Mouse (Mus musculus) forebrain, postnatal 0 days (tissue): ENCODE measurements around the gene Thbs4. TPM values are rescaled to one million over a fixed set of nuclear protein-coding genes. Genes with fewer than 3 reads are reported as not detected.

Source experiments
- ATAC-seq: fragments of 200-750 bp; cut with Nextera tagmentation; 2 replicates; pipeline ENCODE4 v1.8.0; 2017; ENCODE audit warnings: mild to moderate bottlenecking, moderate library complexity
- DNase-seq: peaks from one replicate; pipeline ENCODE4 v3.0.0-alpha.2; 2015
- H3K27ac ChIP-seq: fragments of 300-500 bp; sonication (generic); 2 replicates; pipeline ENCODE4 v1.5.1; 2014; ENCODE audit warnings: low read depth, mild to moderate bottlenecking, antibody characterized with exemption, low read length, moderate library complexity, mixed read lengths
- H3K27me3 ChIP-seq: fragments of 300-500 bp; sonication (generic); 2 replicates; pipeline ENCODE4 v1.6.1; 2014; ENCODE audit warnings: mild to moderate bottlenecking, low read length, mixed read lengths; ENCODE audit not compliant: insufficient read depth
- H3K36me3 ChIP-seq: fragments of 300-500 bp; sonication (generic); 2 replicates; pipeline ENCODE4 v1.6.1; 2014; ENCODE audit warnings: mild to moderate bottlenecking, moderate library complexity; ENCODE audit not compliant: insufficient read depth
- H3K4me1 ChIP-seq: fragments of 300-500 bp; sonication (generic); 2 replicates; pipeline ENCODE4 v1.6.1; 2014; ENCODE audit warnings: antibody characterized with exemption; ENCODE audit not compliant: insufficient read depth
- H3K4me2 ChIP-seq: fragments of 300-500 bp; sonication (generic); 2 replicates; pipeline ENCODE4 v1.6.1; 2014; ENCODE audit warnings: low read depth, mild to moderate bottlenecking, moderate library complexity
- H3K4me3 ChIP-seq: fragments of 300-500 bp; sonication (generic); 2 replicates; pipeline ENCODE4 v1.5.1; 2014; ENCODE audit warnings: low read depth, low read length, mixed read lengths
- H3K9ac ChIP-seq: fragments of 300-500 bp; sonication (generic); 2 replicates; pipeline ENCODE4 v1.6.1; 2014; ENCODE audit warnings: mild to moderate bottlenecking
- H3K9me3 ChIP-seq: fragments of 300-500 bp; sonication (generic); 2 replicates; pipeline ENCODE4 v1.6.1; 2016; ENCODE audit warnings: low read length
- CTCF ChIP-seq: sonication (generic); IDR thresholded peaks from 2 replicates; pipeline ENCODE4 v1.5.1; 2016; ENCODE audit warnings: antibody characterized with exemption, control low read depth, low read depth
- WGBS: fragments of 180-500 bp; shearing (Covaris S2); extraction: QIAGEN DNeasy Blood & Tissue Kit; methylation state at CpG from one replicate; pipeline ENCODE4 v1.1.7; 2014; 5-methylcytosine and 5-hydroxymethylcytosine counted together
- polyA plus RNA-seq: library from polyadenylated mRNA; unstranded; fragments of >200 nt; fragmentation: Nextera tagmentation; extraction: Ambion mirVana; gene quantifications from 2 replicates; pipeline ENCODE4 v1.2.1, GENCODE M21; 2015
- total RNA-seq: library from RNA; depleted of rRNA; stranded (reverse); fragments of >200 nt; gene quantifications from 2 replicates; pipeline ENCODE4 v1.2.3, GENCODE M21; 2014

Thbs4 gene
- total and polyA plus RNA-seq, 2 experiments from 2014 or later = 0.24 to 0.96 TPM

GRCm38 (mm10) chr13:92722389-92722788 lies 72.2 kb downstream of the Thbs4 start:
- H3K9ac ChIP-seq = no peak overlapping the region

DNA sequence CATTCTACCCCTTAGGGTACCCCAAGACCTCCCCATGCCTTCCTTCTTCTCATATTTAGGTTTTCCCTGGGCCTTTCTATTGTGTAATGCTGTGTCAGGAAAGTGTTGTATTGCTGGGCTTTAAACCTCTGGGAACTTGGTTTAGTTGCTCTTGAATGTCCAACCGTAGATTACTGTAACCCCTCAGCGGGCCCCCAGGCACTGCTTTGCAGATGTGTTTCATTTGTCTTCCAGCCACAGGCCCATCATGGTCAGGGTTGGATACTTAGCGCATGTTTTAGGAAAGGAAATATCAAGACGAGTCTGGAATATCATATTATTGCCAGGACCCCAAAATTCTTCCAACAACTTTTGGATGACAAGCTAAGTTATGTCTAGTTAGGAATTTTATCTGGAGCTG lies 73.6 kb downstream of the Thbs4 start:
- no peaks in the 10 kb centered on the region for H3K4me1 ChIP-seq
- H3K27me3 ChIP-seq = no peaks in the 10 kb centered on the region
- no peak overlapping the region for H3K4me2 ChIP-seq
- H3K4me3 ChIP-seq = no peak overlapping the region
- ATAC-seq (no peak), DNase-seq (no peak)
- no peak overlapping the region for H3K27ac ChIP-seq
- H3K36me3 ChIP-seq = no peaks in the 10 kb centered on the region
- H3K9ac ChIP-seq = no peak overlapping the region
- WGBS = 87% methylated on average over 4 of the region's 4 CpGs
- no peaks in the 10 kb centered on the region for H3K9me3 ChIP-seq
- no peak for TF ChIP-seq CTCF

More at GRCm38 (mm10) chr13:92722389-92722788, 72.2 kb downstream of the Thbs4 start:
- no peak for TF ChIP-seq CTCF
- DNase-seq = no peak
- H3K4me2 ChIP-seq = no peak overlapping the region
- no peaks in the 10 kb centered on the region for H3K36me3 ChIP-seq
- no peak for ATAC-seq
- H3K27ac ChIP-seq = no peak overlapping the region
- WGBS = 78% methylated on average over 5 of the region's 5 CpGs
- H3K4me1 ChIP-seq = no peaks in the 10 kb centered on the region
- H3K9me3 ChIP-seq = no peaks in the 10 kb centered on the region
- H3K4me3 ChIP-seq = no peak overlapping the region
- H3K27me3 ChIP-seq = no peaks in the 10 kb centered on the region

DNA sequence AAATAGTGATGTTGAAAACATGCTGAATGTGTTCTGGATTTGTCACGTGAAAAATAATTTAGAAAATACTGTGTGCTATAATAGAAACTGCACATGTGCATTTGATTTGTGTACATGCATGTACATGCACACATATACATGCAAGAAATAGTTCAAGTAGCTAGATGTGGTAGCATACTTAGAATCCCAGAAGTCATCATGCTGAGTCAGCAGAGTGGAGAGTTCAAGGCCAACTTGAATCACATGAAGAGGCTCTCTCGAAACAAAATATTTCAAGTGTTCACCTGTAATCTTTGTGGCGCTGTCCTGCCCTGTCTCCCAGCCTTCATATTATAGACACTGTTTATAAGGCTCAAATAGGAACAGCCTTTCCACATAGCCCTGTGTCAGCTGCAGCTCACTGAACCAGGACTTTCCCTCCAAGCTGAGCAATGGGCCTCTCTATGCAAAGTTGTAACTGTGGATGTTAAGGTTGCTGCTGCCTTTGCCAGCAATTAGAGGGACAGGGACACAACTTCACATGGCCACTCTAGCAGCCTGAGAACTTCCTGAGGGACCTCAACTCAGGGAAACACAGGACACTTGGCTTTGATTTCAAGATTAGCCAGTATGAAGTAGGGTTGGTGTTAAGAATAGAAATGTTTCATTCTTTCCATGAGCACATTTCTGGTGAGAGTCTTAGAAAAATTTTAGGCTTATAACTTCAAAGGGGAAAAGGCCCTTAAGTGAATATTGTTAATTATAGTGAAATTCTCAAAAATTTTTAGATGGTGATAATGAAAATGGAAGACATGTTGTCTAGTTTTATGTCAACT lies 76.6 kb downstream of the Thbs4 start:
- 96% methylated on average over 3 of the region's 3 CpGs for whole genome bisulfite sequencing
- H3K36me3 ChIP-seq = no peaks in the 10 kb centered on the region
- no peak for TF ChIP-seq CTCF
- H3K9ac ChIP-seq = no peak overlapping the region
- H3K4me3 ChIP-seq = no peak overlapping the region
- no peaks in the 10 kb centered on the region for H3K9me3 ChIP-seq
- no peak for ATAC-seq
- no peak overlapping the region for H3K27ac ChIP-seq
- H3K4me1 ChIP-seq = no peaks in the 10 kb centered on the region
- no peaks in the 10 kb centered on the region for H3K27me3 ChIP-seq
- no peak for DNase-seq
- H3K4me2 ChIP-seq = no peak overlapping the region

GRCm38 (mm10) chr13:92712619-92713018 lies 82.0 kb downstream of the Thbs4 start:
- H3K4me3 ChIP-seq = no peak overlapping the region
- peaks cover 9% of the 10 kb centered on the region; the same call in 1 of the 2 replicates for H3K36me3 ChIP-seq
- TF ChIP-seq CTCF = no peak
- no peak overlapping the region for H3K27ac ChIP-seq
- H3K4me2 ChIP-seq = no peak overlapping the region
- no peak overlapping the region for H3K9ac ChIP-seq
- no peaks in the 10 kb centered on the region for H3K4me1 ChIP-seq
- no peaks in the 10 kb centered on the region for H3K9me3 ChIP-seq
- no peaks in the 10 kb centered on the region for H3K27me3 ChIP-seq
- DNase-seq = no peak
- ATAC-seq = no peak
- 86% methylated on average over 4 of the region's 4 CpGs for WGBS

GRCm38 (mm10) chr13:92711821-92712220 lies 82.8 kb downstream of the Thbs4 start:
- no peak for ATAC-seq
- 84% methylated on average over 1 of the region's 1 CpGs for WGBS
- no peak overlapping the region for H3K27ac ChIP-seq

GRCm38 (mm10) chr13:92710361-92710760 lies 84.3 kb downstream of the Thbs4 start:
- Histone ChIP-seq H3K36me3 (peaks cover 15% of the 10 kb centered on the region), H3K27ac (no peak overlapping the region), H3K4me2 (no peak overlapping the region), H3K4me1 (no peaks in the 10 kb centered on the region), H3K9me3 (no peaks in the 10 kb centered on the region), H3K4me3 (no peak overlapping the region), H3K27me3 (no peaks in the 10 kb centered on the region), H3K9ac (no peak overlapping the region)
- no peak for TF ChIP-seq CTCF
- no peak for DNase-seq
- WGBS = 80% methylated on average over 1 of the region's 1 CpGs
- no peak for ATAC-seq

More at GRCm38 (mm10) chr13:92711821-92712220, 82.8 kb downstream of the Thbs4 start:
- H3K9me3 ChIP-seq = no peaks in the 10 kb centered on the region
- H3K4me2 ChIP-seq = no peak overlapping the region
- no peaks in the 10 kb centered on the region for H3K4me1 ChIP-seq
- no peak for TF ChIP-seq CTCF
- DNase-seq = no peak
- no peak overlapping the region for H3K9ac ChIP-seq
- H3K36me3 ChIP-seq = peaks cover 9% of the 10 kb centered on the region; the same call in 1 of the 2 replicates
- no peaks in the 10 kb centered on the region for H3K27me3 ChIP-seq
- no peak overlapping the region for H3K4me3 ChIP-seq

DNA sequence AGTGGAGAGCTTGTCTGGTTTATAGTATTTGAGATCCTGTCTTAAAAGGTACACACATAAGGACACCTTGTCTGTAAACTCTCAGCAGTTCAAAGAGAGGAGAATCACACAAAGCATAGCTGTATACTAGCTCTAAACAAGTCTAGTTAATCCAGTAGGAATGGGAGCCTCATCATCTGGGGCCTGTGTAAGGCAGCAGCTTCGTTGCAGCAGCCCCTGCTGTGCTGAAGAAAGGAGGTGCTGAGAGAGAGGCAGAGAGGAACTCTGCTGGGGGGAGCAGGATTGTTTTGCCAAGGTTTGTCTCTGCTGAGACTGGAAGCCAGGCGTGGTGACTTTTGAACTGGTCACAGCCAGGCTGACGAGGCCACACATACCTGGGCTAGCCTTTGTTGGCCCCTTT lies 85.1 kb downstream of the Thbs4 start:
- no peak for TF ChIP-seq CTCF

More for the DNA sequence above, 85.1 kb downstream of the Thbs4 start:
- Histone ChIP-seq H3K9ac (no peak overlapping the region), H3K4me1 (no peaks in the 10 kb centered on the region), H3K4me3 (no peak overlapping the region), H3K4me2 (no peak overlapping the region), H3K27ac (no peak overlapping the region), H3K27me3 (no peaks in the 10 kb centered on the region), H3K36me3 (peaks cover 15% of the 10 kb centered on the region), H3K9me3 (no peaks in the 10 kb centered on the region)
- WGBS = 24% methylated on average over 3 of the region's 3 CpGs
- ATAC-seq = no peak
- no peak for DNase-seq
